Mouse (Mus musculus): ENCODE measurements around the gene Clec4a2. TPM values are rescaled to one million over a fixed set of nuclear protein-coding genes. Genes with fewer than 3 reads are reported as not detected.
"Not testable (repeated sequence)": the region's sequence is repeated elsewhere in the genome, so short reads cannot be mapped to it uniquely, and the experiment has no call there.

The Clec4a2 gene
- polyA plus RNA-seq, 1 experiment from 2014 or later, result 2.3 TPM

- not testable (repeated sequence) for H3K9ac ChIP-seq (ENCODE audit: low read length)
- WGBS, result 63% methylated on average over 2 of the region's 2 CpGs
Observed at GRCm38 (mm10) chr6:123184862-123185261, 78.6 kb downstream of the Clec4a2 start.

More at GRCm38 (mm10) chr6:123184862-123185261, 78.6 kb downstream of the Clec4a2 start:
- H3K27me3 ChIP-seq (ENCODE audit: control insufficient read depth, insufficient read depth, low read length); H3K4me1 ChIP-seq (ENCODE audit: control insufficient read depth, insufficient read depth, low read length); H3K36me3 ChIP-seq (ENCODE audit: control insufficient read depth, insufficient read depth); H3K4me2 ChIP-seq (ENCODE audit: low read depth, low read length); H3K27ac ChIP-seq (ENCODE audit: low read length); H3K9me3 ChIP-seq (replicated peaks; ENCODE audit: control insufficient read depth, low read length); ATAC-seq (replicated peaks; ENCODE audit: extremely low read depth, insufficient read depth, low FRiP score); H3K4me3 ChIP-seq (ENCODE audit: low read length): not testable (repeated sequence)

Other genes starting within 250 kb of the Clec4a2 start
- 51.1 and 51.7 TPM in 2 replicates for gene Necap1, start 232.0 kb upstream of the Clec4a2 start, polyA plus RNA-seq (2015; fragmentation: Nextera tagmentation; extraction: Ambion mirVana)
- gene Clec4a1, start 184.6 kb upstream of the Clec4a2 start, polyA plus RNA-seq (2015; fragmentation: Nextera tagmentation; extraction: Ambion mirVana), result 2.4 and 2.7 TPM in 2 replicates
- 2.6 and 3.5 TPM in 2 replicates for gene Clec4a3, start 153.9 kb upstream of the Clec4a2 start, polyA plus RNA-seq (2015; fragmentation: Nextera tagmentation; extraction: Ambion mirVana)
- not detected in 2 replicates for gene Clec4a4, start 116.1 kb upstream of the Clec4a2 start, polyA plus RNA-seq (2015; fragmentation: Nextera tagmentation; extraction: Ambion mirVana)
- not detected in 2 replicates for gene Clec4b1, start 56.5 kb upstream of the Clec4a2 start, polyA plus RNA-seq (2015; fragmentation: Nextera tagmentation; extraction: Ambion mirVana)
- gene Clec4b2, start 66.5 kb downstream of the Clec4a2 start, polyA plus RNA-seq (2015; fragmentation: Nextera tagmentation; extraction: Ambion mirVana), result not detected in 2 replicates
- 2.8 and 3.7 TPM in 2 replicates for gene Clec4n, start 123.4 kb downstream of the Clec4a2 start, polyA plus RNA-seq (2015; fragmentation: Nextera tagmentation; extraction: Ambion mirVana)
- gene Clec4d, start 155.7 kb downstream of the Clec4a2 start, polyA plus RNA-seq (2015; fragmentation: Nextera tagmentation; extraction: Ambion mirVana), result 0.11 and 0.44 TPM in 2 replicates
- 0.10 and 0.18 TPM in 2 replicates for gene Clec4e, start 183.4 kb downstream of the Clec4a2 start, polyA plus RNA-seq (2015; fragmentation: Nextera tagmentation; extraction: Ambion mirVana)
- gene Vmn2r19, start 201.9 kb downstream of the Clec4a2 start, polyA plus RNA-seq (2015; fragmentation: Nextera tagmentation; extraction: Ambion mirVana), result not detected in 2 replicates